Mouse (Mus musculus) inflammation-experienced regulatory T-cells (primary cell): ENCODE results near the gene Gm27027. TPM values are rescaled to one million over a fixed set of nuclear protein-coding genes. Genes with fewer than 3 reads are reported as not detected.

Experiments
- polyA plus RNA-seq, 2 experiments: library from polyadenylated mRNA; unstranded; fragments of 100-300 nt; shearing (Covaris generic); gene quantifications; one replicate each; pipeline ENCODE4 v1.2.1; 2017

Gene Gm27027
- not detected for polyA plus RNA-seq

DNA sequence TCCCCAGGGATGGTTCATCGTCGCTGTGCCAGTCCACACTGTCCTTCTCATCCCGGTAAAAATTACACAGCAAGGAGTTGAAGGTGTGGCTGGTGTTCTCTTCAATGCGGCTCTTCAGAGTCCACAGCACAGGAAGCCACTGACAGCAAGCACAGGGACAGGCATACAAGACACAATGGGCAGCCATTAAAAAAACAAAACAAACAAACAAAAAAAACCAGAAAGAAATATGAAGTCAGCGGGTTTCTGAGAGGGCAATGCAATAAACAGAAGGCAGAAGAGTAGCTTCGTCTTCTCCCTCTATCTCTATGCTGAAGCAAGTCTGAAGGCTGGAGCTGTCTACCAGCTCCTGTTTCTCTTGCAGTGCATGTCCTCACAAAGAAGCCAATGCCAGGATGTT, at the start of gene Gm27027:
Gene Gm27027 (minus strand): TSS at position 101 of the 400 bp plus-strand sequence.

DNA sequence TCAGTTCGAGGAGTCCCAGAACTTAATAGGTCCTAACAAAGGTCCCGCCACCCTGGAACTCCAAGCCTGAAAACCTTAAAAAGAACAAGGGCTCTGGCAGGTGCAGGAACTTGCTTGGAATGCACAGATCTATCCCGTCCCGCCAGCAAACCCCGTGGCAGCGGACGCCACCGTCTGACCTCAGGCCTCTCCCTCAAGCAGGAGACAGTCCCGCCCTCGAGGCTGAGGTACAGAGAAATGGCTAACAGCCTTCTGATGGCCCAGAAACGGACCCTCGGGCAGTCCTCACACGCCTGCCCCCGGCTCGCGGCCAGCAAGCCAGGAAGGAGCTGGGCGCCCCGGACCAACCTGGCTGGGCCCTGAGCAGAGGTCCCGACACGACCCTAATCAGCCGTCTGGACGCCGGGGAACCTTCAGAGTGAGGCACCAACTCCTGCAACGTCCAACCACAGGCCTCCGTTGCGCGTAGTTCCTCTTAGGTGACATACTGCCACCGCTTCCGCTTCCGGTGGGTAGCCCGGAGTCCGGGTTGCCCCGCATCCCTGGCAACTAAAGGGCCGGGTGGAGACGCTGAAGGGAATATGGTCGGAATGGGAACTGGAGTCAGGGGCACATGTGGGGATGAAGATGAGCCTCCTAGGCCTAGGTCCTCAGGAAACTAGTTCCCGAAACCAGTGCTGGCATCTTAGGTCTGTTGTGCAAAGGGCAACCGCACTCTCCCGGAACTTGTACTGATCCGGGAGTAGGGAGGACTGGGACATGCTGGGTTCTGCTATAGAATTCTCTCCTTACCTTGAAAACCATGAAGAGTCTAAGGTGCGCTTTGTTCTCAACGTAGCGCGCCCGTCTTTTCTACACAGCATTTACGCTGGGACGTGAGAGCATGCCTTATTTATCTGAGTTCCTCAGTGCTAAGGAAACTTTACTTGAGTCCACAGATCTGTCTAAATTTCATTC, 14.5 kb upstream of the Gm27027 start, which contains the start of gene Alkbh3:
Gene Alkbh3 (minus strand): TSS at position 473 of the 957 bp plus-strand sequence.

DNA sequence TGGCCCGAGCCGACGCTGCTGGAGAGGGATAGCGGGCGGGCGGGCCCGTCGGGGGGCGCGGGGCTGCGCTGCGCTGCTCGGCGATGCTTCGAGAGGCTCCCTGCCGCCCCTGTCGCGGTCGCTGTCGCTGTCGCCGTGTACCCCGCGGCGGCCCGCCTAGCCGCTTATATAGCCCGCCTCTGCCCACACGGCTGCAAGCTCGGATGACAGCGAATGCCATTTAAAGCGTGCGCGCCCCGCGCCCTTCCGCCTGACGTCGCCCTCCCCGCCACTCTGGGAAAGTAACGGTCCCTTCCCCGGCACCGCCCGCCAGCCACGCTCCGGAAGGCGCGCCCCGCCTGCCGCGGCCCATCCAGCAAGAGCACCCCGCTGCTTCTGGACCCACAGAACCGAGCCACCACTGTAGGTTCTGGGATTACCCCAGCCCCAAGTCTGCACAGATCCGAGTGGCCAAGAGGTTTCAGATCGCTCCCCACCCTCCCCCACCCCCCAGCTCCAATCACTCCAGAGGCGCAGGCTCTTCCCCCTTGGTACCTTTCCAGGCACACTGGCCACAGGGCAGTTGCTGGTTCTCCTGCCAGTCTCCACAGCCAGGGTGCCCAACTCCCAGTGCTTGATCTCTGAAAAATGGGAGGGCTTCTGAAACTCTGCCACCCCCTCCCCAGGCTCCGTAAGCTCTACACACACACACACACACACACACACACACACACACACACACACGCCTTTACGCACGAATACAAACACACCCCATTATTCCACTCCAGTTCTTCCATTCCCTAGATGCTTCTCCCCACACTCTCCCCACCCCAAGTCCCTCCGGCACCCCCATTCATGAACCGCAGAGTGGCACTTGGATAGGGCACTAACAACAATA, 39.0 kb downstream of the Gm27027 start, which contains the start of gene Gm13889:
Gene Gm13889 (minus strand): TSS at position 294 of the 877 bp plus-strand sequence.

Other genes starting within 250 kb of the Gm27027 start
- 10 to 100 TPM; 79.0 to 92.5 TPM for gene Ext2, start 173.8 kb downstream of the Gm27027 start, polyA plus RNA-seq
- gene Accs, start 146.4 kb downstream of the Gm27027 start, polyA plus RNA-seq: 10 to 100 TPM in 1 of 2 experiments, 1 to 10 TPM in 1; 9.6 to 20.0 TPM
- 1 to 10 TPM in 1 of 2 experiments, under 1 TPM in 1; 0.52 to 1.2 TPM for gene Accsl, start 127.2 kb downstream of the Gm27027 start, polyA plus RNA-seq
- under 1 TPM; 0.25 to 0.91 TPM for gene Gm13889, start 39.2 kb downstream of the Gm27027 start, polyA plus RNA-seq
- 10 to 100 TPM; 54.7 to 72.3 TPM for gene Alkbh3, start 14.5 kb upstream of the Gm27027 start, polyA plus RNA-seq
- gene Hsd17b12, start 161.6 kb upstream of the Gm27027 start, polyA plus RNA-seq: 10 to 100 TPM; 40.3 to 43.7 TPM